Mouse (Mus musculus) stomach, postnatal 0 days (tissue): Measurements from ENCODE around the gene Spint2.

ENCODE experiments used
- CTCF ChIP-seq: IDR thresholded peaks from 2 replicates; pipeline ENCODE4 v1.5.1; 2016; ENCODE audit warnings: antibody characterized with exemption, low read depth, mild to moderate bottlenecking, moderate library complexity
- EP300 ChIP-seq: optimal IDR thresholded peaks from 2 replicates; pipeline ENCODE3; 2016; ENCODE audit warnings: antibody characterized with exemption

GRCm38 (mm10) chr7:29270445-29270844, 11.3 kb downstream of the Spint2 start:
- TF ChIP-seq CTCF (no peak), EP300 (no peak)
